Mouse (Mus musculus) bone marrow macrophage, adult 2 months (primary cell): ENCODE measurements around the gene Stat5a.

Experiments used
- CTCF ChIP-seq: IDR thresholded peaks from 2 replicates; pipeline ENCODE4 v1.5.1; 2012; ENCODE audit warnings: low read depth, mild to moderate bottlenecking, low read length, moderate library complexity
- POLR2A ChIP-seq: IDR thresholded peaks from 2 replicates; pipeline ENCODE4 v1.6.1; 2012; ENCODE audit warnings: mild to moderate bottlenecking, low read depth, low read length, borderline replicate concordance

GRCm38 (mm10) chr11:100905929-100906328 is 46.8 kb downstream of the Stat5a start:
- TF ChIP-seq CTCF (no peak), POLR2A (no peak)
